Mouse (Mus musculus) MEL (cell line): Measurements from ENCODE around the gene Skap2.

Experiments
- CHD2 ChIP-seq: IDR thresholded peaks from 2 replicates; pipeline ENCODE4 v1.6.1; 2011; ENCODE audit warnings: low read length, improper control_type of control experiment
- CTCF ChIP-seq, 3 experiments: IDR thresholded peaks in 2 of 3; conservative IDR thresholded peaks in 1 of 3; 2 replicates each; pipeline ENCODE4 v1.5.1; 2011 to 2012; ENCODE audit warnings: low read length in 3 of 3, low read depth in 2 of 3, mild to moderate bottlenecking in 2 of 3, improper control_type of control experiment in 1 of 3, inconsistent platforms in 1 of 3, mixed read lengths in 1 of 3, moderate library complexity in 1 of 3; ENCODE audit not compliant: control insufficient read depth in 1 of 3, insufficient read depth in 1 of 3, poor library complexity in 1 of 3, severe bottlenecking in 1 of 3
- E2F4 ChIP-seq: IDR thresholded peaks from 2 replicates; pipeline ENCODE4 v1.6.1; 2011; ENCODE audit warnings: low read depth, low read length, improper control_type of control experiment, borderline replicate concordance
- JUND ChIP-seq: IDR thresholded peaks from 2 replicates; pipeline ENCODE4 v1.6.1; 2011; ENCODE audit warnings: low read depth, mild to moderate bottlenecking, improper control_type of control experiment, low read length
- NELFE ChIP-seq: IDR thresholded peaks from 2 replicates; pipeline ENCODE4 v1.6.1; 2011; ENCODE audit warnings: low read depth, low read length, improper control_type of control experiment
- POLR2A ChIP-seq, 2 experiments: IDR thresholded peaks; 2 replicates each; pipeline ENCODE4 v1.6.1; 2011 to 2012; ENCODE audit warnings: low read length in 2 of 2, mild to moderate bottlenecking in 2 of 2, control low read depth in 1 of 2, improper control_type of control experiment in 1 of 2, low read depth in 1 of 2, moderate library complexity in 1 of 2; ENCODE audit not compliant: control insufficient read depth in 1 of 2, insufficient read depth in 1 of 2, poor library complexity in 1 of 2
- ZC3H11A ChIP-seq: IDR thresholded peaks from 2 replicates; pipeline ENCODE4 v1.6.1; 2012; ENCODE audit warnings: low read depth, mild to moderate bottlenecking, inconsistent platforms, low read length, improper control_type of control experiment

DNA sequence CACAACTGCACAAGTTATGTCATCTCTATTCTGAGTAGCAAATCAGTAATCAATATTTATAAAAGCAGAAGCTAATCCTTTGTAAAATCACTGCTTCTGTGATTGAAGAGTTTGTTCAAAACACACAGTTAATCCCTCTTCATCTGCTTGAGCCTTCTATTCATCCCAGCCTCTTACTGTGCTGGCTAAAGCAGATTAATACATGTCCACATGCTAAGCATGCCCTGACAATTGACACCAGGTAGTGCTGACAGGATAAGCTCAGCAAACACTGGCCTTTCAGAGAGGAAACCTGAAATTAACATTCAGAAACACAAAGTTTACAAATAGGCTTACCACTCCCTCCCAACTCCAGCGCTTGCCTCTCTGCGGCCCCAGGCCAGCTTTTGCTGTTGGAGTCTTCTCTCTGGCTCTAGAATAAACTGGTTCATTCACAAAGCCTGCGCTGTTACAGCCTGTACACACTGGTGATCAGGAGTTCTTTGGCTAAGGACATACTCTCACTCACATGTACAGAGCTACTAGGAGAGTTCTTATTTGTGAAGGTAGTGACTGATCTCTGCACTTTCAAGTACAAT is 79.2 kb downstream of the Skap2 start:
- TF ChIP-seq ZC3H11A (no peak), POLR2A (IDR thresholded peaks at IDR 0.05; ENCODE audit: control insufficient read depth in 1 of 2, insufficient read depth in 1 of 2, low read depth in 1 of 2, low read length in 2 of 2, poor library complexity in 1 of 2) (no peak), NELFE (no peak), E2F4 (no peak), JUND (no peak), CTCF (IDR thresholded peaks at IDR 0.05 in 2 of 3, conservative IDR thresholded peaks at IDR 0.05 in 1 of 3; ENCODE audit: control insufficient read depth in 1 of 3, insufficient read depth in 1 of 3, low read depth in 2 of 3, low read length in 3 of 3, poor library complexity in 1 of 3, severe bottlenecking in 1 of 3) (no peak), CHD2 (no peak)
